Mouse (Mus musculus): ENCODE data around the gene Ankrd36. TPM values are rescaled to one million over a fixed set of nuclear protein-coding genes. Genes with fewer than 3 reads are reported as not detected.
"Not testable (repeated sequence)": the region's sequence is repeated elsewhere in the genome, so short reads cannot be mapped to it uniquely, and the experiment has no call there.

Ankrd36 gene
- polyA plus RNA-seq, 1 experiment from 2014 or later, result 0.15 TPM

GRCm38 (mm10) chr11:5533108-5533507 lies 36.4 kb upstream of the Ankrd36 start:
- Histone ChIP-seq H3K27ac (no peak overlapping the region), H3K36me3 (peaks cover 62% of the 10 kb centered on the region), H3K4me2 (replicated peaks) (no peak overlapping the region), H3K9ac (no peak overlapping the region), H3K9me3 (replicated peaks) (no peaks in the 10 kb centered on the region), H3K4me1 (no peaks in the 10 kb centered on the region), H3K27me3 (no peaks in the 10 kb centered on the region), H3K4me3 (no peak overlapping the region)
- 72% methylated on average over 5 of the region's 5 CpGs for WGBS
- ATAC-seq (ENCODE audit: low FRiP score), result no peak

- ATAC-seq (ENCODE audit: low FRiP score); H3K4me2 ChIP-seq (replicated peaks); H3K27ac ChIP-seq; H3K9me3 ChIP-seq (replicated peaks); H3K4me3 ChIP-seq; H3K27me3 ChIP-seq; H3K9ac ChIP-seq: not testable (repeated sequence)
- 86% methylated on average over 4 of the region's 4 CpGs for WGBS
- H3K4me1 ChIP-seq, result peaks cover 12% of the 10 kb centered on the region
- peaks cover 26% of the 10 kb centered on the region for H3K36me3 ChIP-seq
Measured at GRCm38 (mm10) chr11:5537454-5537853, 32.0 kb upstream of the Ankrd36 start.

DNA sequence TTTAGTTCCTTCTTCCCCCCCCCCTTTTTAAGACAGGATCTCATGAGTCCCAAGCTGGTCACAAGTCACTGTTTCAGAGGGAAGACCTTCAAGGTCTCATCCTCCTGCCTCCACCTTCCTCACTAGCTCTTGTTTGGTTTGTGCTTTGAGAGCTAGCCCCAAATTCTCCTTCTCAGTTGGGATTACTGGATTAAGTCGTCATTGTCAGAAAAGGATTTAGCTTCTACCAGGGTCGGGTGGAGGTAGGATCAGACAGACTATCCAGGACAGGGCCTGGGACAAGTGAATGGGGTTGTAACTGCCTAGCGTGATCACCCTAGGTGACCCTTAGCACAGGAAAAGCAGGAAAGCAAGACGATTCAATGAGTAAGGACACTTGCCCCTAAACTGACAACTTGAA lies 29.2 kb upstream of the Ankrd36 start:
- no peak for ATAC-seq (ENCODE audit: low FRiP score)
- H3K9me3 ChIP-seq (replicated peaks), result no peaks in the 10 kb centered on the region
- no peaks in the 10 kb centered on the region for H3K27me3 ChIP-seq
- H3K4me1 ChIP-seq, result peaks cover 12% of the 10 kb centered on the region
- H3K4me3 ChIP-seq, result 0 out of 2 replicates have a peak overlapping the region, but pooled peaks have one; percentile 88
- H3K4me2 ChIP-seq (replicated peaks), result peak overlapping the region; percentile 82
- H3K9ac ChIP-seq, result no peak overlapping the region
- WGBS, result 51% methylated on average over 4 of the region's 4 CpGs
- no peak overlapping the region for H3K27ac ChIP-seq
- no peaks in the 10 kb centered on the region for H3K36me3 ChIP-seq

DNA sequence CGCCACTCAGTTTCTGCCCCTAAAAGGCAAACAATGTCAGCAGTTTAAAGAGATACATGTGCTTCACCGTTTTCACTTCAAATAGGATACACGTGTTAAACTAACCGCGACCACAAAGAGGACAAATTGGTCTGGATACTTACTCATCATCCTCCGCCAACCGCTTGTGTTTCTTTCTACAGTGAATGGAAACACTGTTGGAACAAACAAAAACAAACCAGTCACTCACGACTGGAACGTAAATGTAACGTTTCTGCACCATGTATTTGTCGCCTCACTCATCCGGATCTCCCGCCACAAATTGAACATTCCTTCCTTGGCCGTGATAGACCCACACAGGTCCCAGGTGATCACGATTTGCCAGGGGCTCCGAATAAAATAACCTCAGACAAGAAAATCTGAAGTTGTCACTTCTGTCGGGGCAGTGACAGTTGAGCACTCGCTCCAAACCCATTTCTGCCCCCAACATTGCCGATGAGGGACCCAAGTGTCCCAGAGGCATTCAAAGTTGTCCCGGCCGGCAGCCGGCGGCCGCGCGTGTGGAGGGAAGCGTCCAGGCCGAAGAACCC lies 28.2 kb upstream of the Ankrd36 start:
- Histone ChIP-seq H3K9ac (peak overlapping the region; percentile 90), H3K4me1 (peaks cover 12% of the 10 kb centered on the region), H3K36me3 (no peaks in the 10 kb centered on the region), H3K27ac (peak overlapping the region; percentile 86; the same call in 1 of the 2 replicates), H3K4me3 (peak overlapping the region; percentile 88), H3K27me3 (no peaks in the 10 kb centered on the region), H3K4me2 (replicated peaks) (peak overlapping the region; percentile 82), H3K9me3 (replicated peaks) (no peaks in the 10 kb centered on the region)
- WGBS, result 3% methylated on average over 28 of the region's 28 CpGs
- ATAC-seq (ENCODE audit: low FRiP score), result peak; percentile 9; the same call in 1 of the 2 replicates

DNA sequence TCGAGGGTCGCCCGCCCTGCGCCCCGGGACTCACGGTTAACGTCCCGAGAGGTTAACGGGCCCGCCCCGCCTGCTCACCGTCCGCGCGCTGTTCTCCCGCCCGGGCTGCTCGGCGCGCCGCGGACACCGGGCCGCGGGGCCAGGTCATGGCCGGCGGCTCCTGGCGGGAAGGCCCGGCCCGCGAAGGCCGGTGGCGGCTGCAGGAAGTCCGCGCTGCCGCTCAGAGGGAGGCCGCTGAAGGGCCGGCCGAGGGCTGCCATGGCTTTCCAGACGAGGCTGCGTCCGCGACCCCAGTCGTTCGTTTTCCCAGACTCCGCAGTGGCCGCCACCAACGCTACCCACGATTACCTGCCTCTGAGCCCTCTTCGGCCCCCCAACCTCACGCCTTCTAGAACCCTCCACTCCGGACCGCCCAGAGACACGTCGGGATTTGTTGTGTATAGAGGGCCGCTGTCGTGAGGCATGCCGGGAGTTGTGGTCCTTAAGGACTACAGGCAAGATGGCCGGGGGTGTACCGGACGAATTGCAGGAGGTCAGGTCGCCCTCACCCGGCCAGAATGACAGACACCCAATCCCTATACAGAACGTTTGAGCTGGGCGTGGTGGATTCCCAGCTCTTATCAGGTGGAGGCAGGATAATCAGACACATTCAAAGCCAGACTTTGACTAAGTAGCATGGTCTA lies 27.5 kb upstream of the Ankrd36 start, which contains the start of gene Ccdc117:
Ccdc117 (minus strand) TSS at position 389 of the 683 bp plus-strand sequence.
- Histone ChIP-seq H3K4me3 (peak within 1 kb of the TSS; percentile 88), H3K9me3 (replicated peaks) (no peaks in the 10 kb centered on the region), H3K4me2 (replicated peaks) (peak within 1 kb of the TSS; percentile 82), H3K27me3 (no peaks in the 10 kb centered on the region), H3K36me3 (no peaks in the 10 kb centered on the region), H3K4me1 (peaks cover 12% of the 10 kb centered on the region), H3K27ac (peak within 1 kb of the TSS; percentile 86), H3K9ac (peak within 1 kb of the TSS; percentile 90)
- 0% methylated on average over 64 of the region's 65 CpGs for WGBS
- ATAC-seq (ENCODE audit: low FRiP score), result peak; percentile 98

- H3K4me3 ChIP-seq, result peak overlapping the region; percentile 88
- H3K4me1 ChIP-seq, result peaks cover 12% of the 10 kb centered on the region
- H3K4me2 ChIP-seq (replicated peaks), result peak overlapping the region; percentile 82
- H3K36me3 ChIP-seq, result no peaks in the 10 kb centered on the region
- no peaks in the 10 kb centered on the region for H3K9me3 ChIP-seq (replicated peaks)
- no peak for ATAC-seq (ENCODE audit: low FRiP score)
- H3K27me3 ChIP-seq, result no peaks in the 10 kb centered on the region
- no peak overlapping the region for H3K9ac ChIP-seq
- no peak overlapping the region; the same call in 1 of the 2 replicates for H3K27ac ChIP-seq
- whole genome bisulfite sequencing, result 55% methylated on average over 5 of the region's 5 CpGs
Measured at GRCm38 (mm10) chr11:5542482-5543185, 26.9 kb upstream of the Ankrd36 start.

GRCm38 (mm10) chr11:5543281-5543680 lies 26.2 kb upstream of the Ankrd36 start:
- ATAC-seq (ENCODE audit: low FRiP score), result no peak
- H3K27me3 ChIP-seq, result no peaks in the 10 kb centered on the region
- H3K9me3 ChIP-seq (replicated peaks), result no peaks in the 10 kb centered on the region
- H3K4me1 ChIP-seq, result peaks cover 11% of the 10 kb centered on the region
- no peak overlapping the region for H3K27ac ChIP-seq
- 82% methylated on average over 1 of the region's 1 CpGs for WGBS
- no peak overlapping the region for H3K4me3 ChIP-seq
- H3K4me2 ChIP-seq (replicated peaks), result no peak overlapping the region
- no peak overlapping the region for H3K9ac ChIP-seq
- no peaks in the 10 kb centered on the region for H3K36me3 ChIP-seq

DNA sequence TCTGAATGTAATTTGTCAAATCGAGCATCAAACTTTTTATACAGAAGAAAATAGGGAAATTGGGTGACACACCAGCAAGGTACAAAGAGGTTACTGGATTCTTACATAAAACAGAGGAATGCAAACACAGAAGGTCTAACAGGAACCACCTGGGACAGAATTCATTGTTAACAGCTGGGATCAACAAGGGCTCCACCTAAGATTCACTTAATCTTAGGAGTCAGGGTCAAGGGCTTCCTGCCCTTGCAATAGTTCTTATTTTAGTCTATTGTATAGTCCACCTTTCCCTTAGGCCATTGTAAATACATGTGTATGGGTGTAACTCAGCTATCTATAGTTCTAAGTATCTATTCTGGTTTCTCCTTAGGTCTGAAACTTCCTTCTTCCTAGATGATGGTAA lies 24.8 kb upstream of the Ankrd36 start:
- H3K27me3 ChIP-seq; H3K9ac ChIP-seq; H3K9me3 ChIP-seq (replicated peaks); H3K4me3 ChIP-seq; H3K4me1 ChIP-seq; H3K36me3 ChIP-seq; ATAC-seq (ENCODE audit: low FRiP score); H3K27ac ChIP-seq; H3K4me2 ChIP-seq (replicated peaks): not testable (repeated sequence)
- WGBS, result 86% methylated on average over 1 of the region's 1 CpGs

- Histone ChIP-seq H3K4me1 (peaks cover 6% of the 10 kb centered on the region), H3K36me3 (no peaks in the 10 kb centered on the region), H3K27ac (no peak overlapping the region), H3K27me3 (no peaks in the 10 kb centered on the region), H3K4me3 (no peak overlapping the region), H3K9me3 (replicated peaks) (no peaks in the 10 kb centered on the region), H3K9ac (no peak overlapping the region), H3K4me2 (replicated peaks) (no peak overlapping the region)
- ATAC-seq (ENCODE audit: low FRiP score), result no peak
- 86% methylated on average over 4 of the region's 4 CpGs for WGBS
Measured at GRCm38 (mm10) chr11:5545457-5545856, 24.0 kb upstream of the Ankrd36 start.

DNA sequence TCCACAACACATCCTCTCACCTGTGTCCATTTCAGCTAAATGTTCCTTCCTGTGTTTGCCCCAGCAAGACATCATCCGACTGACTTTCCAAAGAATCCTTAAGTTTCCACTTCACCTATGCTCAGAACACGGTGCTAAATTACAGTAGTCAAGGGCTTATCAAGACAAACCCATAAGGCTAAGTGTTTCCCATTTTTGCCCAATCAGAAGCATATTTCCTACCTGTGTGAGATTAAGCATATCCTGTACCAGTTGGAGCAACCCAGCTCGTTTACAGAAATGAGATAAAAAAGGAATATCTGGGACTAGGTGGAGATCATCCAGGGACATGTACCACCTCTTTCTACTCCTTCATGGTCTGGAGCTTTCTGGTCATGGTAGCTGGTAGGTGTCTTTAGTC lies 22.8 kb upstream of the Ankrd36 start:
- no peak overlapping the region for H3K4me2 ChIP-seq (replicated peaks)
- no peak for ATAC-seq (ENCODE audit: low FRiP score)
- no peak overlapping the region for H3K9ac ChIP-seq
- no peak overlapping the region for H3K4me3 ChIP-seq
- 97% methylated on average over 3 of the region's 3 CpGs for WGBS
- no peaks in the 10 kb centered on the region for H3K27me3 ChIP-seq
- H3K36me3 ChIP-seq, result no peaks in the 10 kb centered on the region
- no peak overlapping the region for H3K27ac ChIP-seq
- H3K4me1 ChIP-seq, result no peaks in the 10 kb centered on the region
- H3K9me3 ChIP-seq (replicated peaks), result no peaks in the 10 kb centered on the region

DNA sequence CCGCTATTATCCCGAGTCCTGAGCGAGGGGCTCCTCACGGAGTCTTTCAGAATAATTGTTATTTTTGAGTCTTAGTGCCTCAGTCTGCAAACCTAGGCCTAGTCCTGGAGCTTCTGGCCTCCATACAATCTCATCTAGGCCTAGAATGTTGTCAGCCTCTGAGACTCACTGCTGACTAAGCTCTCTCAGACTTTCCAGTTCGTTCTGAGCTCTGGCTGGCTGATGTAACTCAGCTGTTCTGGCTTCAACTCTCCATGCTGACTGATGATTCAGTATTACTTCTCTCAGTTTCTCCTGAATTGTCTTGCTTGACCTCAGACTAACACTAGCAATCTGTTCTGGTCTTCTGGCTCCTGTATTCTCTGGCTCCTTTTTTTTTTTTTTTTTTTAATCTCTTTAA lies 18.1 kb upstream of the Ankrd36 start:
- Histone ChIP-seq H3K27me3 (no peaks in the 10 kb centered on the region), H3K9me3 (replicated peaks) (no peaks in the 10 kb centered on the region), H3K27ac (no peak overlapping the region), H3K9ac (no peak overlapping the region), H3K4me1 (no peaks in the 10 kb centered on the region), H3K4me2 (replicated peaks) (no peak overlapping the region), H3K4me3 (no peak overlapping the region), H3K36me3 (no peaks in the 10 kb centered on the region)
- WGBS, result 90% methylated on average over 5 of the region's 5 CpGs
- ATAC-seq (ENCODE audit: low FRiP score), result no peak

- WGBS, result 76% methylated on average over 1 of the region's 1 CpGs
- Histone ChIP-seq H3K27me3 (no peaks in the 10 kb centered on the region), H3K4me3 (no peak overlapping the region), H3K4me1 (no peaks in the 10 kb centered on the region), H3K27ac (no peak overlapping the region), H3K36me3 (no peaks in the 10 kb centered on the region), H3K9me3 (replicated peaks) (no peaks in the 10 kb centered on the region), H3K4me2 (replicated peaks) (no peak overlapping the region), H3K9ac (no peak overlapping the region)
- ATAC-seq (ENCODE audit: low FRiP score), result no peak
Measured at GRCm38 (mm10) chr11:5551931-5552330, 17.6 kb upstream of the Ankrd36 start.

Data from hindbrain, embryonic 12.5 days (tissue).